Mouse (Mus musculus) cerebellum, postnatal 36 days (tissue): ENCODE measurements around the gene Abo.
"Not testable (repeated sequence)": the region's sequence is repeated elsewhere in the genome, so short reads cannot be mapped to it uniquely, and the experiment has no call there.

Source experiments
- DNase-seq, 2 experiments: peaks; one replicate each; pipeline ENCODE4 v3.0.0; 2021 to 2022; ENCODE audit warnings: mixed read lengths in 2 of 2

The Abo gene

GRCm38 (mm10) chr2:26864879-26865278, at the start of gene Abo:
Abo (minus strand) TSS chr2:26864979.
- no peak for DNase-seq

DNA sequence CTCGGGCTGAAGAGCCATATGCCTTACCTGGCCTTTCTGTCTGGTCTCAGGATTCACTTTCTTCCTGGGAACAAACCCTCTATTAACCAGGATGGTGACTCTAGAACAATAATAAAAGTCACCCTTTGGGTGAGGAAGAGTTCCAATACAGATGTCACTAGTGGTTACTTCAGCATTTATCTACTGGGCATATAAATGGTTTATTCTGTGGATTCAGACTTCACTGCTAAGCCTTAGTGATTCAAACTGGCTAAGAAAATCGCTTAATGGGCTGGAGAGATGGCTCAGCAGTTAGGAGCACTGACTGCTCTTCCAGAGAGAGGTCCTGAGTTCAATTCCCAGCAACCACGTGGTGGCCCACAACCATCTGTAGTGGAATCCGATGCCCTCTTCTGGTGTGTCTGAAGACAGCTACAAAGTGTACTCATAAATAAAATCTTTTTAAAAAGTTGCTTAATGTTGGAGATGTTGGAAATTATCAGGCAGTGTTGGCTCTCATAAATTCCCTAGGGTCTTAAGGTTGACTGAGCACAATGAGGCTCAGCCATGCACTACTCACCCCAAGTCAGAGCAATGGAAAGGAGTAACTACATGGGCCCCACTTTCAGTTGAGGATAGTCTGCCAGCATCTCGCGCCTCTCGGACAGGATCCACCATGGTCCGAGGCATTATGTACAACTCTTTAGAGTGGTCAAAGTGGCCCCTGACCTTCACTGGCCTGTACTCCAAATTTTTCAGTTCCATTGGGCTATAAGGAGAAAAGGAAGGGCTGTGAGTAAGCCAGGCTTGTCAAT, 49.6 kb upstream of the Abo start:
- no peak for DNase-seq

DNA sequence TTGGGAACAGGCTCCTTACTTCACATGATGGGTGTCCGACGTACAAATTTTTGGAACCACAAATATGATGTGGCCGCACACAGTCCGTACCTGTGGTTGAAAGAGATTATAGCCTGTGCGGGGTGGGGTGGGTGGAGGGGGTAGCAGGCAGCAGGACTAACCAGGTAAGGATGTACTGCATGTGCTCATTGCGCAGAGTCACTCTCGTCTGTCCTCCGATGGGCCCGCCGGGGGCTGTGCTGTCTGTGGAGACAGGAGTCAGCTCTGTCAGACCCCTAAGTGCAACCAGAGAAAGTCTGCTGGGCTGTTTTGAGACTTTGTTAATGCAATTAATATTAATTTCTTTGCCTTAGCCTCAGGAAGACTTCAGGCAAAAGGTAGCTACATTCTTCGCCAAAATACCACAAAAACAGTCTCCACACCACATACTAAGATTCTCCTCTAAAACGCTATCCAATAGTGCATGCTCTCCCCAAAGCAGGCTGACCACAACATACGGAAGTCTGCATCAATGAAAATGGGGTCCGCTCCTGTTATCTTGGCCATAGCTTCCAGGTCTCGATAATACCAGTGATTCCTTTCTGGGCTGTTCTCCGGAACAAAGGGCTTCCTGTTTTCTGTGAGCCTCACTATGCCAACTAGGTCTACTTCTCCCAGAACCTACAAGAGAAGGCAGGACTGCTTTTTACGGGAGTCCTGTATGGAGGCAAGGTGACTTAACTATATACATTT, 48.8 kb upstream of the Abo start:
- DNase-seq: no peak

DNA sequence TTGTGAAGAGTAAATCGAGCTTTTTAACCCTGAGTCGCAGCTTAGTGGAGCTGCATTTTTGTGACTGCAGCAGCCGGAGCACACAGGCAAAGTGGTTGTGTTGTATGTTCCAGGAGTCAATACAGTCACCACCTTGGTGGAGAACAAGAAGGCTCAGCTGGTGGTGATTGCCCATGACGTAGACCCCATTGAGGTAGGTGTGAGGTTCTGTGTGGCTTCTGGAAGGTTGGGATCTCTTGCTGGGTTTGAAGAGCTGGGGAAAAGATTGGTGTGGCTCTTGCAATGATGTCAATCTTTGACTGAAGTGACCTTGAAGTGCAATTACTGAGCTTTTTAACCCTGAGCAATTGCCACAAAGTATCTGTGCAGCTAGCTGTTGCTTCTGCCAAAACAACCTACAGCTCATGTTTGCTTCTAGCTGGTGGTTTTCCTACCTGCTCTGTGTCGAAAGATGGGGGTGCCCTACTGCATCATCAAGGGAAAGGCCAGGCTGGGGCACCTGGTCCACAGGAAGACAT, 47.5 kb upstream of the Abo start:
- DNase-seq: no peak

DNA sequence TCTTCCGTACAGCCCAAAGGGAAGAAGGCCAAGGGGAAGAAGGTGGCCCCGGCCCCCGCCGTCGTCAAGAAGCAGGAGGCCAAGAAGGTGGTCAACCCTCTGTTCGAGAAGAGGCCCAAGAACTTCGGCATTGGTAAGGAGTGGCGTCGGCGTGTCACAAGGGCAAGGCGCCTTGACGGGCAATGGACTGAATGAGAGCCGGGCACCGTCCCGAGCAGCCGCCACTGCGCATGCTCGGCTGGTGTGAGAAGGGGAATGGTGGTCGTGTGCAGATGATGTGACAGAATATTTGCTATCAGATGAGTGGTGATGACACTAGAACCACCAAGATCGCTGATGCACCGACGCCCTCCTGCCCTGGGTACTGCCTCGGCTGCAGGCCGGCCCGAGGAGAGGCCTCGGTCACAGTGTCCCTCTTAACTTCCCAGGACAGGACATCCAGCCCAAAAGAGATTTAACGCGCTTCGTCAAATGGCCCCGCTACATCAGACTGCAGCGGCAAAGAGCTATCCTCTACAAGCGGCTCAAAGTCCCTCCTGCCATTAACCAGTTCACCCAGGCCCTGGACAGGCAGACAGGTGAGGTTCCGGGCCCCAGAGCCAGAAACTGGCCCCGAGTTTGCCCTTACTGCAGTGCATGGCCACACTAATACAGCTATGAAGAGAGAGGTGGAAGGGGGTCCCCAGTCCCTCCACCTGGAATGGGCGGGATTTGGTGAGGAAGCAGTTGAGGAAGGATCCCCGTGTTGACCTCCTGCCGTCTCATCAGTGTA, 46.4 kb upstream of the Abo start:
- DNase-seq: peak in 1 of 2 experiments; percentile 50

GRCm38 (mm10) chr2:26910124-26910993, 45.6 kb upstream of the Abo start, which contains the start of the genes Med22 and Rpl7a:
Med22 (minus strand) TSS chr2:26910677.
Rpl7a (plus strand) TSS chr2:26910764.
- DNase-seq: peak; percentile 100

DNA sequence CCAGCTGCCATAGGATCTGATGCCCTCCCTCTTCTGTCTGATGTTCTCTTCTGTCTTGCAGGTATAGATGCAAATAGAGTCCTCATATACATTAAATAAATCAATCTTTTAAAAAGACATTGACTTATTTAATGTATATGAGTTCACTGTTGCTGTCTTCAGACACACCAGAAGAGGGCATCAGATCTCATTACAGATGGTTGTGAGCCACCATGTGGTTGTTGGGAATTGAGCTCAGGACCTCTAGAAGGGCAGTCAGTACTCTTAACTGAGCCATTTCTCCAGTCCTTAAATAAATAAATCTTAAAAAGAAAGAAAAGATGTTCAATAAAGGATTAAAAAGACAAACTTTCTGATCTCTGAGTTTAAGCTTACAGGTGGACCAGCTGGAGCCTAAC, 44.6 kb upstream of the Abo start:
- no peak for DNase-seq

DNA sequence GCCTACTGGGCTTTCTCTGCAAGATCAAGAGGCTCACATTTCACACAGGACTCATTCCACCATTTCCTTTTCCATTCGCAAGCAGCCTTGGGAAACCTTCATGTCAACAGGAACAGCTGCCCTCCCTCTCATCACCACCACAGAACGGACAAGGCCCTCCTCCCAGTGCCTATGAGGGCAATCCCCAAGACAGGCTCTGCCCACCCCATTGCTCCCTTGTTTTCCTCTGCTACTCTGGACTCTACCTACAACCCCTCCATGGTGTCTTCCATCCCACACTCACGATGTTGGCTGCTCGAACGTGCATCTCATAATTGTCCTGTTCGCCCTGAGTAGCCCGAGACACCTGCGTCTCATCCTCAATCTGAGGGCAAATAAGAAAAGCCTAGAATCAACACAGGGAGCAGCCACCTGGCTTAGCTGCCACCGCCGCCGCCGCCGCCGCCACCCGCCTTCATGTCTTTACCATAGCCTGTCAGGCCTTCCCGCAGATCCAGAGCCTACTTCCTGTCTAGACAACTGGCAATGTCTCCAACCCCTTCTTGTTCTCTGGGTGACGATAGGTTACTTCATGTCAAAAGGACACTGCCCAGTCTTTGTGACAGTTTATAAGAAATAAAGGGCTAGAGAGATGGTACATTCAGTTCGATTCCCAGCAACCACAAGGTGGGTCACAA, 44.1 kb upstream of the Abo start:
- DNase-seq: no peak

GRCm38 (mm10) chr2:26907109-26907508, 42.3 kb upstream of the Abo start:
- DNase-seq: no peak

- no peak for DNase-seq
Observed at GRCm38 (mm10) chr2:26906431-26906830, 41.7 kb upstream of the Abo start.

GRCm38 (mm10) chr2:26905936-26906335, 41.2 kb upstream of the Abo start:
- DNase-seq: no peak

- no peak for DNase-seq
Observed at GRCm38 (mm10) chr2:26903311-26903710, 38.5 kb upstream of the Abo start.

DNA sequence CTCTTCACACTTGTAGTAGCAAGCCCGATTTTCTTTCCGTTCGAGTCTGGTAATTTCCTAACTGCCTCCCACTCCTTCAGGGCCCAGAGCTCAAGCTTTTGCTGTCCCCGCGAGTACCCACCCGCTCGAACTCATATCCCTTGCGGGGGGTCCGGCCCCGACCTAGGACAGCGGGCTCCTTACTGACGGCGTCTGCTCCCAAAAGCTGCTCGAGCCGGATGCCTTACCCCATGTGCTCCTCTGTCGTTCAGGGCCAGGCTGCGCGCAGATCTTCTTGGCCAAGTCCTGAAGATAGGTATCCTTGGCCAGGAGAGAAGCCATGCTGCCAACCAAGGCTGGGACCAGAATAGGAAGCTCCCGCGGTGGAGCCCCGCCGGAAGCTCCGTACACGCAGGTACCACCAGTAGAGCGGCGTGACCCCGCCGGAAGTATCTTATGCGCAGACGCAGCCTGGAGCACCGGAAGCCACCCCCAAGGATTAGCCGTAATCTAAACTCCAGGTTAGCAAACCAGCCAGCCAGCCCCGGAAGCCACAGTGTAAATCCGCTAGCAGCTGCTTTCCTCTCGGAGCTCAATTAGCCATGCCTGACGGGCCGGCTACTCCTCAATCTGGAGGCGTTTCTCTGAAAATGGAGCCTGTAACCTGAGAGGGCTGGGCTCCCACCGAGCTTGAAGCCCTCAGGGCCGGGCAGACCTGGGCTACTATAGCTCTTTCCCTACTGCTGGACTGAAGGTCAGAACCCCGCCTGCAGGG, 37.9 kb upstream of the Abo start, which contains the start of gene Surf6:
Gene Surf6, minus strand, starts transcription at position 413 of the 754 bp plus-strand sequence.
- DNase-seq: peak; percentile 95 to 97

- no peak for DNase-seq
Observed at GRCm38 (mm10) chr2:26901834-26902400, 37.1 kb upstream of the Abo start.

- no peak for DNase-seq
Observed at GRCm38 (mm10) chr2:26900731-26901130, 36.0 kb upstream of the Abo start.

GRCm38 (mm10) chr2:26895898-26896297, 31.1 kb upstream of the Abo start:
- DNase-seq: no peak

GRCm38 (mm10) chr2:26886170-26886569, 21.4 kb upstream of the Abo start:
- DNase-seq: not testable (repeated sequence)

DNA sequence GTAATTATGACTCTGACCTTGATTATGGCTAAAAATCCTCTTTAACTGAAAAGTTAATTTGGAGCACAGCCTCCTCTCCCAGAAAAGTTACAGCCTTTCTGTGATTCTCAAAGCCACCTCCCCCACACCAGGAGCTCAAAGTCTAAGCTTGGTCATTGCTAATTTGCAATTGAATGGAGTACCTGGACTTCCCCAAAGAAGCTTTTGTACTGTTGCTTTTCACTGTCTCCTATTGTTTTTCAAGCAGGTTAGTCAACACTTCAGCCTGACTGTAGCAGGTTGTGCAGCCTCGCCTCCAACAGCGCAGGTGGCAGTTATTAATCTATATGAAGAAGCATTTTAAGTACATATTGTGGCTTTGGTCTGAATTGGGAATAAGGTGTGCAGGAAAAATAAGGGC, 20.8 kb upstream of the Abo start:
- not testable (repeated sequence) for DNase-seq

DNA sequence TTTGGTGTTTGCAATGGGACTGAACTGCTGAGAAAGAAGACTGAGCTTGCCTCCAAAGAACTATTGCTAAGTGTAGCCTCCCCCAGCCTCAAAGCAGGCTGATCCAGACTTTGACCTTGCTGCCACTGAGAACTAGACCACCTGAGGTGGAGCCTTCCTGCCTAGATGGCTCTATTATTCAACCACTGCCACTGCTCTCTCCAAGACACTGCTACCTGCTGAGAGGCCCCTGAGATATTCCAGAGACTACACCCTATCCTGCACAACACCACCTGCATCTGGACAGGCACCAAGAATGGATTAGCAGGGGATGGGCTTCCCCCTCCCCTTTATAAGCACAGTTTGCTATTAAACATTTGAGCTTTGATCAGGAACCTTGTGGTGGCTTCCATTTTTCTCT, 13.8 kb upstream of the Abo start:
- no peak for DNase-seq

- no peak for DNase-seq
Observed at GRCm38 (mm10) chr2:26870666-26871065, 5.9 kb upstream of the Abo start.
